Mouse (Mus musculus): ENCODE measurements around the gene Cdnf. TPM values are rescaled to one million over a fixed set of nuclear protein-coding genes. Genes with fewer than 3 reads are reported as not detected.
A peak's percentile ranks its signal among the peaks of the same experiment; 100 is the strongest.

Cdnf gene
- total and polyA plus RNA-seq, 3 experiments = 0.17 to 1.6 (median 0.49) TPM

GRCm38 (mm10) chr2:3522558-3522957 is 9.7 kb downstream of the Cdnf start:
- ATAC-seq (ENCODE audit: extremely low read depth, insufficient number of reproducible peaks, low FRiP score, poor library complexity, severe bottlenecking) (no peak), DNase-seq (ENCODE audit: low spot score) (no peak)
- no peaks in the 10 kb centered on the region for H3K36me3 ChIP-seq (replicated peaks)
- H3K27me3 ChIP-seq (ENCODE audit: insufficient read depth, low read length) = peaks cover 17% of the 10 kb centered on the region
- no peaks in the 10 kb centered on the region for H3K9me3 ChIP-seq (replicated peaks)
- H3K4me3 ChIP-seq (ENCODE audit: low read depth, low read length) = no peak overlapping the region
- H3K4me1 ChIP-seq (ENCODE audit: insufficient read depth, low read depth, low read length) = peaks cover 3% of the 10 kb centered on the region; the same call in 1 of the 2 replicates
- TF ChIP-seq TAL1 (conservative IDR thresholded peaks at IDR 0.05; ENCODE audit: low read depth, low read length) = no peak
- no peak for TF ChIP-seq CTCF (IDR thresholded peaks at IDR 0.05; ENCODE audit: low read depth, low read length)
- no peak for TF ChIP-seq GATA1 (IDR thresholded peaks at IDR 0.05; ENCODE audit: borderline replicate concordance, low read length)
- no peak for TF ChIP-seq POLR2AphosphoS5 (IDR thresholded peaks at IDR 0.05; ENCODE audit: insufficient replicate concordance, low read depth, low read length)
- TF ChIP-seq GATA2 (IDR thresholded peaks at IDR 0.05; ENCODE audit: borderline replicate concordance, low read depth, low read length) = no peak

- Histone ChIP-seq H3K4me3 (ENCODE audit: low read depth, low read length) (no peak overlapping the region), H3K9me3 (replicated peaks) (no peaks in the 10 kb centered on the region), H3K4me1 (ENCODE audit: insufficient read depth, low read depth, low read length) (peaks cover 3% of the 10 kb centered on the region; the same call in 1 of the 2 replicates), H3K27me3 (ENCODE audit: insufficient read depth, low read length) (peaks cover 20% of the 10 kb centered on the region), H3K36me3 (replicated peaks) (no peaks in the 10 kb centered on the region)
- ATAC-seq (ENCODE audit: extremely low read depth, insufficient number of reproducible peaks, low FRiP score, poor library complexity, severe bottlenecking) (no peak), DNase-seq (ENCODE audit: low spot score) (no peak)
- no peak for TF ChIP-seq GATA1 (IDR thresholded peaks at IDR 0.05; ENCODE audit: borderline replicate concordance, low read length)
- TF ChIP-seq GATA2 (IDR thresholded peaks at IDR 0.05; ENCODE audit: borderline replicate concordance, low read depth, low read length) = no peak
- no peak for TF ChIP-seq CTCF (IDR thresholded peaks at IDR 0.05; ENCODE audit: low read depth, low read length)
- no peak for TF ChIP-seq TAL1 (conservative IDR thresholded peaks at IDR 0.05; ENCODE audit: low read depth, low read length)
- TF ChIP-seq POLR2AphosphoS5 (IDR thresholded peaks at IDR 0.05; ENCODE audit: insufficient replicate concordance, low read depth, low read length) = no peak
Observed at GRCm38 (mm10) chr2:3526288-3526687, 13.5 kb downstream of the Cdnf start.

GRCm38 (mm10) chr2:3541307-3542079 is 28.7 kb downstream of the Cdnf start:
- no peak overlapping the region for H3K4me3 ChIP-seq (ENCODE audit: low read depth, low read length)
- no peaks in the 10 kb centered on the region for H3K9me3 ChIP-seq (replicated peaks)
- no peak for TF ChIP-seq POLR2AphosphoS5 (IDR thresholded peaks at IDR 0.05; ENCODE audit: insufficient replicate concordance, low read depth, low read length)
- TF ChIP-seq CTCF (IDR thresholded peaks at IDR 0.05; ENCODE audit: low read depth, low read length) = no peak
- TF ChIP-seq GATA2 (IDR thresholded peaks at IDR 0.05; ENCODE audit: borderline replicate concordance, low read depth, low read length) = no peak
- TF ChIP-seq GATA1 (IDR thresholded peaks at IDR 0.05; ENCODE audit: borderline replicate concordance, low read length) = no peak
- TF ChIP-seq TAL1 (conservative IDR thresholded peaks at IDR 0.05; ENCODE audit: low read depth, low read length) = no peak
- DNase-seq (ENCODE audit: low spot score) (no peak), ATAC-seq (ENCODE audit: extremely low read depth, insufficient number of reproducible peaks, low FRiP score, poor library complexity, severe bottlenecking) (no peak)
- H3K36me3 ChIP-seq (replicated peaks) = no peaks in the 10 kb centered on the region
- H3K27me3 ChIP-seq (ENCODE audit: insufficient read depth, low read length) = peaks cover 5% of the 10 kb centered on the region; the same call in 1 of the 2 replicates
- no peaks in the 10 kb centered on the region for H3K4me1 ChIP-seq (ENCODE audit: insufficient read depth, low read depth, low read length)

- H3K36me3 ChIP-seq (replicated peaks) = no peaks in the 10 kb centered on the region
- no peaks in the 10 kb centered on the region for H3K4me1 ChIP-seq (ENCODE audit: insufficient read depth, low read depth, low read length)
- no peak overlapping the region for H3K4me3 ChIP-seq (ENCODE audit: low read depth, low read length)
- DNase-seq (ENCODE audit: low spot score) (no peak), ATAC-seq (ENCODE audit: extremely low read depth, insufficient number of reproducible peaks, low FRiP score, poor library complexity, severe bottlenecking) (peak; percentile 54)
- no peaks in the 10 kb centered on the region for H3K9me3 ChIP-seq (replicated peaks)
- H3K27me3 ChIP-seq (ENCODE audit: insufficient read depth, low read length) = peaks cover 5% of the 10 kb centered on the region; the same call in 1 of the 2 replicates
- TF ChIP-seq TAL1 (conservative IDR thresholded peaks at IDR 0.05; ENCODE audit: low read depth, low read length) = no peak
- TF ChIP-seq CTCF (IDR thresholded peaks at IDR 0.05; ENCODE audit: low read depth, low read length) = no peak
- TF ChIP-seq POLR2AphosphoS5 (IDR thresholded peaks at IDR 0.05; ENCODE audit: insufficient replicate concordance, low read depth, low read length) = no peak
- no peak for TF ChIP-seq GATA1 (IDR thresholded peaks at IDR 0.05; ENCODE audit: borderline replicate concordance, low read length)
- no peak for TF ChIP-seq GATA2 (IDR thresholded peaks at IDR 0.05; ENCODE audit: borderline replicate concordance, low read depth, low read length)
Observed at GRCm38 (mm10) chr2:3546055-3546454, 33.2 kb downstream of the Cdnf start.

- TF ChIP-seq CTCF (IDR thresholded peaks at IDR 0.05; ENCODE audit: low read depth, low read length) (peak; percentile 50), GATA2 (IDR thresholded peaks at IDR 0.05; ENCODE audit: borderline replicate concordance, low read depth, low read length) (no peak)
- ATAC-seq (ENCODE audit: extremely low read depth, insufficient number of reproducible peaks, low FRiP score, poor library complexity, severe bottlenecking) = no peak
- DNase-seq (ENCODE audit: low spot score) = peak; percentile 7
Observed at GRCm38 (mm10) chr2:3546588-3546987, 33.8 kb downstream of the Cdnf start.

GRCm38 (mm10) chr2:3570186-3570585 is 57.4 kb downstream of the Cdnf start, which contains the start of gene Fam107b:
Fam107b (plus strand) TSS chr2:3570488.
- H3K27me3 ChIP-seq (ENCODE audit: insufficient read depth, low read length) = peaks cover 3% of the 10 kb centered on the region; the same call in 1 of the 2 replicates
- DNase-seq (ENCODE audit: low spot score) (no peak), ATAC-seq (ENCODE audit: extremely low read depth, insufficient number of reproducible peaks, low FRiP score, poor library complexity, severe bottlenecking) (no peak)
- H3K9me3 ChIP-seq (replicated peaks) = no peaks in the 10 kb centered on the region
- no peak for TF ChIP-seq GATA1 (IDR thresholded peaks at IDR 0.05; ENCODE audit: borderline replicate concordance, low read length)
- TF ChIP-seq CTCF (IDR thresholded peaks at IDR 0.05; ENCODE audit: low read depth, low read length) = no peak
- TF ChIP-seq GATA2 (IDR thresholded peaks at IDR 0.05; ENCODE audit: borderline replicate concordance, low read depth, low read length) = no peak
- no peak within 1 kb of the TSS for H3K4me3 ChIP-seq (ENCODE audit: low read depth, low read length)
- no peaks in the 10 kb centered on the region for H3K36me3 ChIP-seq (replicated peaks)
- H3K4me1 ChIP-seq (ENCODE audit: insufficient read depth, low read depth, low read length) = no peaks in the 10 kb centered on the region

More at GRCm38 (mm10) chr2:3546588-3546987, 33.8 kb downstream of the Cdnf start:
- no peak overlapping the region for H3K4me3 ChIP-seq (ENCODE audit: low read depth, low read length)
- no peaks in the 10 kb centered on the region for H3K9me3 ChIP-seq (replicated peaks)
- no peaks in the 10 kb centered on the region for H3K4me1 ChIP-seq (ENCODE audit: insufficient read depth, low read depth, low read length)
- H3K27me3 ChIP-seq (ENCODE audit: insufficient read depth, low read length) = peaks cover 5% of the 10 kb centered on the region; the same call in 1 of the 2 replicates
- H3K36me3 ChIP-seq (replicated peaks) = no peaks in the 10 kb centered on the region
